Mouse (Mus musculus): ENCODE measurements around the gene Vps37d.

DNA sequence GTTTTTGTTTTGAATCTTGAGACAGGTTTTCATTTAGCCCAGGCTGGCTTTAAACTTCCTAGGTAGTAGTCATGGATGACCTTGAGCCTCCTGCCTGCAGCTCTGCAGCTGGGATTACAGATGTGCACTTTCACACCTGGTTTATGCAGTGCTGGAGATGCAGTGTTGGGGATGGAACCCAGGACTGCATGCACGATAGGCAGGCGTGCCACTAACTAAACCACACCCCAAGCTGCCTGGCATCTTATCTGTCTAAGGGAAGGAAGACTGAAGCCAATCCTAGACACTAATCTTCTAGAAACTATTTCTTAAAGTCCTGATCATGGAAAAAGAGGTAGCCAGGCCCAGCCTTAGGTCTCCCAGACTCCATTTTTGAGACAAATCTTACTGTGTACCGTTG, 7.6 kb downstream of the Vps37d start:
- TF ChIP-seq CTCF (IDR thresholded peaks at IDR 0.05; ENCODE audit: low read depth) (no peak), EP300 (optimal IDR thresholded peaks at IDR 0.05) (no peak)
